Mouse (Mus musculus): ENCODE measurements around the gene Lck.

DNA sequence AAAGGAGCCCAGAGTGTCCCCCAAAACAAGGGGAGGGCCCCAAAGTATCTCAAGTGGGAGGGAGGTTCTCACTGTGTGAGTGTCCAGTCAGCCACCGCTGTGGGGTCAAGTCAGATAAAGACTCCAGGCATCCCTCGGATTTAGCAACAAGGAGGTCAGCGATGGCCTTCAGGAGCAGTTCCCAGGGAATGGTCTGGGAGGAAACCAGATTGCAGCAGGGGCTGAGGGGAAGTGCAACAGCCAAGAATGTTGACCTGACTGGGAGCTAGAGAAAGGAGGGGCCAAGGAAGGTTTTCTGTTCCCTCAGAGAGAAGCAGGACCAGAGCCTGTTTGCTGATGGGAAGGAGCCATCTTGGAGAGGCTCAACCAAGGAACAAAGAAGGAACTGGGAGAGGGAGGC lies 74.5 kb downstream of the Lck start:
- no peak for TF ChIP-seq POLR2A (IDR thresholded peaks at IDR 0.05; ENCODE audit: control insufficient read depth, low read depth, low read length)
- TF ChIP-seq CTCF (IDR thresholded peaks at IDR 0.05; ENCODE audit: control insufficient read depth, insufficient read depth, insufficient replicate concordance, low read depth, low read length), result no peak

All from testis, adult 2 months (tissue).